Mouse (Mus musculus): ENCODE measurements around the gene Sfxn2. TPM values are rescaled to one million over a fixed set of nuclear protein-coding genes. Genes with fewer than 3 reads are reported as not detected.

The Sfxn2 gene
- total and polyA plus RNA-seq, 3 experiments: 20.3 to 36.6 (median 21.2) TPM

GRCm38 (mm10) chr19:46528529-46529213 lies 44.5 kb upstream of the Sfxn2 start:
- peaks cover 12 to 41% of the 10 kb centered on the region in 2 experiments for H3K4me1 ChIP-seq (ENCODE audit: control insufficient read depth in 1 of 2, insufficient read depth in 2 of 2, low read length in 2 of 2)
- no peak overlapping the region for H3K27ac ChIP-seq (ENCODE audit: control insufficient read depth, low read depth, low read length)
- H3K9me3 ChIP-seq (replicated peaks; ENCODE audit: insufficient read depth, low read length): no peaks in the 10 kb centered on the region
- H3K4me3 ChIP-seq (ENCODE audit: control insufficient read depth in 1 of 2, insufficient read depth in 1 of 2, low read depth in 2 of 2, low read length in 2 of 2): peak overlapping the region; percentile 40 to 44
- TF ChIP-seq ELF1 (IDR thresholded peaks at IDR 0.05; ENCODE audit: low read depth, low read length) (no peak), SIN3A (IDR thresholded peaks at IDR 0.05; ENCODE audit: low read length) (peak; percentile 52), TAL1 (IDR thresholded peaks at IDR 0.05; ENCODE audit: low read length) (peak; percentile 57), MYB (IDR thresholded peaks at IDR 0.05; ENCODE audit: low read depth, low read length) (no peak)
- peak overlapping the region; percentile 21 for H3K9ac ChIP-seq (ENCODE audit: control insufficient read depth, low read depth, low read length, poor library complexity, severe bottlenecking)
- no peaks in the 10 kb centered on the region; the same call in 1 of the 2 replicates for H3K79me2 ChIP-seq (ENCODE audit: control insufficient read depth, insufficient read depth, low read length, poor library complexity)
- DNase-seq (ENCODE audit: low read depth, low spot score): peak; percentile 73
- no peaks in the 10 kb centered on the region for H3K27me3 ChIP-seq (ENCODE audit: control insufficient read depth in 1 of 2, insufficient read depth in 2 of 2, low read length in 2 of 2)
- H3K36me3 ChIP-seq (ENCODE audit: control insufficient read depth in 1 of 2, insufficient read depth in 2 of 2, low read length in 2 of 2): peaks cover 0 to 25% of the 10 kb centered on the region in 2 experiments; a peak in 2 of 4 replicates

- Histone ChIP-seq H3K79me2 (ENCODE audit: control insufficient read depth, insufficient read depth, low read length, poor library complexity) (no peaks in the 10 kb centered on the region; the same call in 1 of the 2 replicates), H3K9ac (ENCODE audit: control insufficient read depth, low read depth, low read length, poor library complexity, severe bottlenecking) (no peak overlapping the region), H3K4me3 (ENCODE audit: control insufficient read depth in 1 of 2, insufficient read depth in 1 of 2, low read depth in 2 of 2, low read length in 2 of 2) (no peak overlapping the region), H3K27me3 (ENCODE audit: control insufficient read depth in 1 of 2, insufficient read depth in 2 of 2, low read length in 2 of 2) (no peaks in the 10 kb centered on the region), H3K9me3 (replicated peaks; ENCODE audit: insufficient read depth, low read length) (no peaks in the 10 kb centered on the region), H3K36me3 (ENCODE audit: control insufficient read depth in 1 of 2, insufficient read depth in 2 of 2, low read length in 2 of 2) (peaks cover 0 to 25% of the 10 kb centered on the region in 2 experiments; a peak in 2 of 4 replicates), H3K27ac (ENCODE audit: control insufficient read depth, low read depth, low read length) (no peak overlapping the region), H3K4me1 (ENCODE audit: control insufficient read depth in 1 of 2, insufficient read depth in 2 of 2, low read length in 2 of 2) (peaks cover 12 to 32% of the 10 kb centered on the region in 2 experiments)
- TF ChIP-seq JUND (IDR thresholded peaks at IDR 0.05; ENCODE audit: low read depth, low read length) (no peak), MAX (IDR thresholded peaks at IDR 0.05; ENCODE audit: low read length) (no peak), MXI1 (IDR thresholded peaks at IDR 0.05; ENCODE audit: low read depth, low read length) (no peak), TCF12 (IDR thresholded peaks at IDR 0.05; ENCODE audit: low read depth, low read length) (no peak), USF1 (IDR thresholded peaks at IDR 0.05; ENCODE audit: low read depth, low read length) (no peak), ETS1 (IDR thresholded peaks at IDR 0.05; ENCODE audit: low read depth, low read length) (no peak), RCOR1 (IDR thresholded peaks at IDR 0.05; ENCODE audit: low read depth, low read length) (no peak), GATA1 (IDR thresholded peaks at IDR 0.05; ENCODE audit: low read depth, low read length) (no peak), TBP (IDR thresholded peaks at IDR 0.05; ENCODE audit: low read depth, low read length) (no peak)
- peak; percentile 10 for DNase-seq (ENCODE audit: low read depth, low spot score)
Measured at GRCm38 (mm10) chr19:46529601-46530448, 43.3 kb upstream of the Sfxn2 start.

Measured in MEL (cell line).